Mouse (Mus musculus) liver, embryonic 15.5 days (tissue): ENCODE results near the gene Sept1. TPM values are rescaled to one million over a fixed set of nuclear protein-coding genes. Genes with fewer than 3 reads are reported as not detected.

Experiments used
- ATAC-seq: fragments of 200-750 bp; cut with Nextera tagmentation; 2 replicates; pipeline ENCODE4 v1.8.0; 2017; ENCODE audit warnings: moderate number of reproducible peaks, mild to moderate bottlenecking, moderate library complexity; ENCODE audit not compliant: insufficient read depth
- H3K27ac ChIP-seq: fragments of 300-500 bp; sonication (generic); replicated peaks from 2 replicates; pipeline ENCODE4 v1.5.1; 2015; ENCODE audit warnings: mild to moderate bottlenecking, inconsistent platforms
- H3K27me3 ChIP-seq: fragments of 300-500 bp; sonication (generic); 2 replicates; pipeline ENCODE4 v1.6.1; 2015; ENCODE audit warnings: mild to moderate bottlenecking, inconsistent platforms
- H3K36me3 ChIP-seq: fragments of 300-500 bp; sonication (generic); replicated peaks from 2 replicates; pipeline ENCODE4 v1.6.1; 2015; ENCODE audit warnings: moderate library complexity, mild to moderate bottlenecking, inconsistent platforms
- H3K4me1 ChIP-seq: fragments of 300-500 bp; sonication (generic); replicated peaks from 2 replicates; pipeline ENCODE4 v1.6.1; 2015; ENCODE audit warnings: inconsistent platforms
- H3K4me2 ChIP-seq: fragments of 300-500 bp; sonication (generic); 2 replicates; pipeline ENCODE4 v1.6.1; 2015; ENCODE audit warnings: moderate library complexity, mild to moderate bottlenecking, inconsistent platforms
- H3K4me3 ChIP-seq: fragments of 300-500 bp; sonication (generic); replicated peaks from 2 replicates; pipeline ENCODE4 v1.5.1; 2015; ENCODE audit warnings: mild to moderate bottlenecking, inconsistent platforms
- H3K9ac ChIP-seq: fragments of 300-500 bp; sonication (generic); 2 replicates; pipeline ENCODE4 v1.6.1; 2015; ENCODE audit warnings: moderate library complexity, mild to moderate bottlenecking, inconsistent platforms
- H3K9me3 ChIP-seq: fragments of 300-500 bp; sonication (generic); replicated peaks from 2 replicates; pipeline ENCODE4 v1.6.1; 2016; ENCODE audit warnings: inconsistent platforms
- WGBS: fragments of 180-500 bp; shearing (Covaris S2); methylation state at CpG from one replicate; pipeline ENCODE4 v1.1.7; 2015; ENCODE audit warnings: mixed read lengths; ENCODE audit not compliant: insufficient replicate concordance; 5-methylcytosine and 5-hydroxymethylcytosine counted together
- polyA plus RNA-seq: library from polyadenylated mRNA; unstranded; fragments of >200 nt; fragmentation: Nextera tagmentation; extraction: Ambion mirVana; gene quantifications from 2 replicates; pipeline ENCODE4 v1.2.1, GENCODE M21; 2015

Sept1 gene
- polyA plus RNA-seq, 1 experiment from 2014 or later, result 9.7 TPM

DNA sequence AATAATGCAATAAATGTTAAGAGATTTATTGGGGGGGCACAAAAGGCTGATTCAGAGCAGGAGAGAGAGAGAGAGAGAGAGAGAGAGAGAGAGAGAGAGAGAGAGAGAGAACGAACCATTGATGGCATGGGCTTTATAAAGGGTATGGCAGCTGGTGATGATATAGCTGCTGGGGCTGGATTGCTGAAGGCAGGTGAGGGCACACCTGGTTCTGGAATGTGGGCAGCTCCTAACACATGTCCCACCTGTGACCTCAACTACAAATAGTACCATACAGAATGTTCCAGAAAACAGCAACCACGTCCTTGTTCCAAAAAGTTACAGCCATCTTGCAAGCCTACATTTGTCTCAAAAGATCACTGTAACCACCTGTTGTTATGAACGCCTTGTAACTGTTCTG is 1.6 kb downstream of the Sept1 start:
- Histone ChIP-seq H3K4me2 (peak overlapping the region; percentile 91), H3K9ac (peak overlapping the region; percentile 95), H3K27ac (0 out of 2 replicates have a peak overlapping the region, but pooled peaks have one; percentile 92), H3K4me1 (peaks cover 71% of the 10 kb centered on the region), H3K9me3 (no peaks in the 10 kb centered on the region), H3K4me3 (peak overlapping the region; percentile 90), H3K36me3 (peaks cover 24% of the 10 kb centered on the region), H3K27me3 (no peaks in the 10 kb centered on the region)
- WGBS, result 49% methylated on average over 3 of the region's 3 CpGs
- no peak for ATAC-seq

DNA sequence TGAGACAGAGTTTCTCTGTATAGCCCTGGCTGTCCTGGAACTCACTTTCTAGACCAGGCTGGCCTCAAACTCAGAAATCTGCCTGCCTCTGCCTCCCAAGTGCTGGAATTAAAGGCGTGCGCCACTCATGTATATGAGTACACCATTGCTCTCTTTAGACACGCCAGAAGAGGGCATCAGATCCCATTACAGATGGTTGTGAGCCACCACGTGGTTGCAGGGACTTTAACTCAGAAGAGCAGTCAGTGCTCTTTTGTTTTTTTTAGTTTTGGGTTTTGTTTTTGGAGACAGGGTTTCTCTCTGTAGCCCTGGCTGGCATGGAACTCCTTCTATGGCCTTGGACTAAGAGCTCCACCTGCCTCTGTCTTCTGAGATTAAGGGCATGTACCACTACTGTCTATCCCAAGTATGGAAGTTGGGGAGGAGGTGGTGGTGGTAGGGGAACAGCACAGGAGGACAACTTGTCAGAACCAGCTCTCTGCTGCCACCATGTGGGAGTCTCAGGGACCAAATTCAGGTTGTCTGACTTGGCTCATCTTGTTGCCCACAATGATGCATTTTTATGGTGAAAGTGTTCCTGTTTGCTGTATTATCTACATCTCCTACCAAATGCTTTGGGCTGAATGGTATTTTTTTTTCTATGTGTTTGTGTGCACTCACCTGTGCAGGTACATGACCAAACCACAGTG is 4.2 kb downstream of the Sept1 start:
- H3K27me3 ChIP-seq, result no peaks in the 10 kb centered on the region
- H3K4me3 ChIP-seq, result no peak overlapping the region
- no peak overlapping the region for H3K9ac ChIP-seq
- no peak overlapping the region for H3K4me2 ChIP-seq
- peaks cover 90% of the 10 kb centered on the region for H3K4me1 ChIP-seq
- no peak for ATAC-seq
- H3K9me3 ChIP-seq, result no peaks in the 10 kb centered on the region
- H3K36me3 ChIP-seq, result 0 out of 2 replicates have a peak, but pooled peaks cover 9% of the 10 kb centered on the region
- WGBS, result 45% methylated on average over 4 of the region's 4 CpGs
- peak overlapping the region; percentile 79 for H3K27ac ChIP-seq

DNA sequence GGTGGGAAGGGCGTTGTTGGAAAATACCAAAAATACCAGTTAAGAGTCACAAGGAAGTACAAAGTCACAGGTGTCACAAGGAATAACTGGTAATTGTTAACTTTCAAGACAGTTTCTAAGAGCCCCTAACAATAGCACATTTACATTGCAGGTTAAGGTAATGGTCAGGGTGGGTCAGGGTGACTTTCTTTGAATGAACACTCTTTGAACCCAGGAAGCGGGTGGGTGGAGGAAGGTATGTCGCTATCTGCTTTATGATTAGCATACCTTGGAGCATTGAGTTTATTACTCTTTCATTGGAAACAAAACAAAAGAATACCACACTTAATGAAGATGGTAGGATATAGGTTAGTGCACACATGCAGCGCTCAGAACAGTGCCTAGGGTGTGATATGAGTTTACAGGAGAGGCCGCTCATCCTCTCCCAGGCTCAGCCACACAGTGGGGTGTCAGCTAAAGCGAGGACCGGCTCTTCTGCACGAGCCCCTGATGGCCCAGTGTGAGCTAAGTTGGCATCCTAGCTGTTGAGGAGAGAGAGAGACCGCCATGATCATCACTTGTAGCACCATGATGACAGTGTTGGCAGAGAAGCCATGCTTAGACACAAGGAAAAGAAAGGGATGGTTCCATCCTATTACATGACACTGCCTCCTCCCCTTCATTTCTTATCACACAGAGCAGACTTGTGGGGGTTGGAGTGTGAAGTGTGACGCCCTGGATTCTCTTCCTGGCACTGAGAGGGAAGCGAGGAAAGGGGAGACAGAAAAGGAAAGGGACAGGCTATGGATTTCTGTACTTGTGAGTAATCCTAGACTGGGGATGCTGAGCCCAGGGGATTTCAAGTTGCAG is 7.6 kb downstream of the Sept1 start:
- Histone ChIP-seq H3K4me1 (peaks cover 82% of the 10 kb centered on the region), H3K27ac (peak overlapping the region; percentile 96), H3K9ac (peak overlapping the region; percentile 52), H3K36me3 (0 out of 2 replicates have a peak, but pooled peaks cover 4% of the 10 kb centered on the region), H3K4me3 (peak overlapping the region; percentile 36), H3K9me3 (no peaks in the 10 kb centered on the region), H3K27me3 (no peaks in the 10 kb centered on the region), H3K4me2 (peak overlapping the region; percentile 73)
- ATAC-seq, result peak; percentile 89
- WGBS, result 51% methylated on average over 11 of the region's 11 CpGs

DNA sequence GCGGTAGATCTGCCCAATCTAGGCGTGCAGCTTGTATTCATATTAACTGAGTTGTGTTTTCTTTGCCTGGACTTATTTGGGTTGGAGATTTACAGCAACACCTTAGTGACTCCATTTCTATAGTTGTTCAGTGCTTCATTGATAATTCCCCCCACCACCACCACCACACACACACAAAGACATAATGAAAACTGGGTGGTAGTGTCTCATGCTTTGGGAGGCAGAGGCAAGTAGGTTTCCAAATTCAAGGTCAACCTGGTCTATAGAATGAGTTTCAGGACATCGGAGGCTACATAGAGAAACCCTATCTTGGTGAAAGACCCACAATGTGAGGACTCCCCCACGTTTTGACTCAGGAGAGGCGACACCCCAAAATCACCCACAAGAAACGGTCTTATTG is 8.3 kb downstream of the Sept1 start:
- no peaks in the 10 kb centered on the region for H3K27me3 ChIP-seq
- no peak for ATAC-seq
- 82% methylated on average over 6 of the region's 6 CpGs for WGBS
- peaks cover 83% of the 10 kb centered on the region for H3K4me1 ChIP-seq
- no peak overlapping the region for H3K4me2 ChIP-seq
- no peaks in the 10 kb centered on the region for H3K9me3 ChIP-seq
- no peak overlapping the region for H3K4me3 ChIP-seq
- peak overlapping the region; percentile 96 for H3K27ac ChIP-seq
- H3K36me3 ChIP-seq, result 0 out of 2 replicates have a peak, but pooled peaks cover 2% of the 10 kb centered on the region
- no peak overlapping the region for H3K9ac ChIP-seq

DNA sequence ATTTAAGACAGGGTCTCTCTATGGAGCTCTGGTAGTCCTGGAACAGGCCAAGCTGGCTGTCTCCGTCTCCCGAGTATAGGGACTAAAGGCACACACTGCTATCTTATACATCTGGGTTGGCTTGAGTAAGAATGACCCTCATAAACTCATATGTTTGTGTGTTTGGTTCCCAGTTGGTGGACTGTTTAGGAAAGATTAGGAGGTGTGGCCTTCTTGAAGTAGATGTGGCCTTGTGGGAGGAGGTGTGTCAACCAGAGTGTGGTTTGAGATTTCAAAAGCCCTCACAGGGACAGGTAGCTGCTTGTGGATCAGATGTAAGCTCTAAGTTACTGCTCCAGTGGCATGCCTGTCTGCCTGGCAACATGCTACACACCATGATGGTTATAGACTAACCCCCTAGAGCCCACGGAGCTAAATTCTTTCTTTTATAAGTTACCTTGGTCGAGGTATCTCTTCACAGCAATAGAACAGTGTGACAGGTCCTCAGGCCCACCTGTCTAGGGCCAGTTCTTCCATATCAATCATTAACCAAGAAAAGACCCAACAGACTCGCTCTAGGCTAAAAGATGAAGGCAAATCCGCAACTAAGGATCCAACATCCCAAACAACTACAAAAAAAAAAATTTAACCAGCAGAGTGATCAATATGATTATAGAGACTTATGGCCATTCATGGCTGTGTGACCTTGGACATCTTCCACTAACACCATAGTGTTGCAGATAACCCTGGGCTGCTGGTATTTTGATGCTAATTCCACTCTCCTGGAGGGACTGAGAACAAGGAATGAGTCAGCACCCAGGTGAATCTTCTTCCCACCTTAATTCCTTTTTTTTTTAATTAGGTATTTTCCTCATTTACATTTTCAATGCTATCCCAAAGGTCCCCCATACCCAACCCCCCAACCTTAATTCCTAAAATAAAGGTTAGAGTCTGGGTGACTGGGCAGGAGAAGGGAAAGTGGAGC is 9.1 kb downstream of the Sept1 start:
- peak; percentile 74 for ATAC-seq
- 0 out of 2 replicates have a peak, but pooled peaks cover 2% of the 10 kb centered on the region for H3K36me3 ChIP-seq
- H3K9me3 ChIP-seq, result no peaks in the 10 kb centered on the region
- 68% methylated on average over 6 of the region's 6 CpGs for WGBS
- H3K27me3 ChIP-seq, result no peaks in the 10 kb centered on the region
- H3K27ac ChIP-seq, result peak overlapping the region; percentile 96
- no peak overlapping the region for H3K4me3 ChIP-seq
- H3K9ac ChIP-seq, result 0 out of 2 replicates have a peak overlapping the region, but pooled peaks have one; percentile 2
- H3K4me1 ChIP-seq, result peaks cover 83% of the 10 kb centered on the region
- peak overlapping the region; percentile 47 for H3K4me2 ChIP-seq

DNA sequence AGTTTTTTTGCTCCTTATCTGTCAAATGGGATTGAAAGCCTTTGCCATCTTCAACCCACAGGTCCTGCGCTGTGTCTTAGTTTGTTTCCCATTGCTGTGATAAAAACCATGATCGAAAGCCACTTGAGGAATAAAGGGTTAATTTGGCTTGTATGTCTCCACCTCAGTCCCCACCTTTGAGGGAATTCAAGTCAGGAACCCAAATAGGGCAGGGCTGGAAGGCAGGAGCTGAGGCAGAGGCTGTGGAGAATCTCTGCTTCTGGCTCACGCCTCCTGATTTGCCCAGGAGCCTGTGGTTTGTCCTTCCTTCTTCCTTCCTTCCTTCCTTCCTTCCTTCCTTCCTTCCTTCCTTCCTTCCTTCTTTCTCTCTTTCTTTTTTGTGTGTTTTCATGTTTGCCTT is 9.8 kb downstream of the Sept1 start:
- Histone ChIP-seq H3K9me3 (no peaks in the 10 kb centered on the region), H3K27me3 (no peaks in the 10 kb centered on the region), H3K9ac (no peak overlapping the region), H3K4me2 (peak overlapping the region; percentile 47; the same call in 1 of the 2 replicates), H3K27ac (peak overlapping the region; percentile 96), H3K36me3 (0 out of 2 replicates have a peak, but pooled peaks cover 2% of the 10 kb centered on the region), H3K4me1 (peaks cover 85% of the 10 kb centered on the region), H3K4me3 (no peak overlapping the region)
- ATAC-seq, result no peak
- WGBS, result 87% methylated on average over 3 of the region's 3 CpGs

DNA sequence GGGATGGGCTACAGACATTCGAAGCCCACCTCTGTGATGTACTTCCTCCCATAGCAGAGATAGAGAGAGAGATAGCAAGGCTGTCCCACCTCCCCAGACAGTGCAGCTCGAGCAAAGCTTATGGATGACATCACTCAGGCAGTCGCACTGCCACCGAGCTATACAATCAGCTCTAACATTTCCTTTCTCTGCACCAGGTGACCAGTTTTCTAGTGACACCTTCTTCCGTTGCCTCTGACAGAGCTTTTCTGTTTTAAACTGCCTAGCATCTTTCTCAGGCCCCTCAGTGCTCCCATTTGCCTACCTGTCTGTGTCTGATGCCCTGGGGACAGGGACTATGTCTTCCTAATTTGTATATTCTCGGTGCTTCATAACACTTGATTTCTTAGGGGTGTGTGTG is 12.5 kb downstream of the Sept1 start:
- H3K27ac ChIP-seq, result peak overlapping the region; percentile 57; the same call in 1 of the 2 replicates
- peaks cover 85% of the 10 kb centered on the region for H3K4me1 ChIP-seq
- no peak overlapping the region for H3K9ac ChIP-seq
- 0 out of 2 replicates have a peak, but pooled peaks cover 2% of the 10 kb centered on the region for H3K36me3 ChIP-seq
- H3K4me3 ChIP-seq, result no peak overlapping the region
- 60% methylated on average over 6 of the region's 6 CpGs for WGBS
- no peaks in the 10 kb centered on the region for H3K27me3 ChIP-seq
- H3K9me3 ChIP-seq, result no peaks in the 10 kb centered on the region
- ATAC-seq, result no peak
- H3K4me2 ChIP-seq, result no peak overlapping the region

DNA sequence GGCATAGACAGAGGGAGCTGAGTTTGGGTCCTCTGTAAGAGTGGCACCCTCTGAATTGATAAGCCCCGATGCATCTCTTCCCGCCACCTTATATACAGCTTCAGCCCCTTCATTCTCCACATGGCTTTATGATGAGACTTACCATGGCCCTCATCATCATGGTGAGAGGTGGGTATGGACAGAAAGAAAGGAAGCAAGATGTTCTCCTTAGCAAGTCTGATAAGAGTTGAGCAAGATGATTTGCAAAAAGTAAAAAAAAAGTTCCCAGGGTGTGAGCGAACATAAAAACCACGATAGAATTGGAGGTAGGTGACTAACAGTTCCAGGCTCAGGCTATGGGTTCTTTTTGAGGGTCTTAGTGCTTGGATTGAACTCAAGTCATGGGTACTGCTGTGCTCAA is 14.3 kb downstream of the Sept1 start:
- no peaks in the 10 kb centered on the region for H3K27me3 ChIP-seq
- no peaks in the 10 kb centered on the region for H3K9me3 ChIP-seq
- H3K4me1 ChIP-seq, result peaks cover 83% of the 10 kb centered on the region
- ATAC-seq, result peak; percentile 25
- peak overlapping the region; percentile 26 for H3K4me3 ChIP-seq
- H3K4me2 ChIP-seq, result peak overlapping the region; percentile 55
- H3K27ac ChIP-seq, result peak overlapping the region; percentile 86
- H3K36me3 ChIP-seq, result 0 out of 2 replicates have a peak, but pooled peaks cover 2% of the 10 kb centered on the region
- H3K9ac ChIP-seq, result peak overlapping the region; percentile 46
- 17% methylated on average over 4 of the region's 4 CpGs for WGBS

DNA sequence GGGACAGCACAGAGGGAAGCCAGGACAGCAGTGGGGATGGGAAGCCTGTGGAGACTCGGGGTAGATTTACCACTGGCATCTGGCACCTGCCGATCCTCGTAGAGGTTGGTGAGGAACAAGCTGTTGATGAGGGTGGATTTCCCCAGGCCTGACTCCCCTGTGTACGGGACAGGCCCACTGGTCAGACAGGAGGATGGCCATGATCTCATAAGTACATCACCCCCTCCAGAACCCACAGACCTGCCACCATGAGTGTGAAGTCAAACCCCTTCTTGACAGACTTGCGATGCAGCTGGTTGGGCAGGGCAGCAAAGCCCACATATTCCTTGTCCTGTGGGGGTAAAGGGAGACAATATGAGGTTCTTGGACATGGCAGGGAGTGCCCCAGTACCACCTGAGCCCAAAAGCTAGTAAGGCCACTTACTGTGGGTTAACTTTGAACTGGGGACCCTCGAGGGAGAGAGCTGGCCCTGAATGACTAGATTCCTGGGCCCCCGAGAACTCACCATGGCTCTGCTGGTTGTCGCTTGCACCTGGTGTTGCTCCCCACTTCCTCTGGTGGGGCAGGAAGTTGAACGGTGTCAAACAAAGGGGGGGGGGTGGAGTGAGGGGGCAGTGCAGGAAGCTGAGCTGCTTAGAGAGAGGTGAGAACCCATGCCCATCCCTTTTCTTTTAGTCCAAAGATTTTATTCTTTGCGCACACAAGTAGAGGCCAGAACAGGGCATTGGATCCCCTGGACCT is 14.9 kb downstream of the Sept1 start:
- Histone ChIP-seq H3K4me1 (peaks cover 81% of the 10 kb centered on the region), H3K9ac (peak overlapping the region; percentile 46), H3K27ac (peak overlapping the region; percentile 86), H3K4me2 (peak overlapping the region; percentile 55), H3K4me3 (peak overlapping the region; percentile 26), H3K9me3 (no peaks in the 10 kb centered on the region), H3K27me3 (no peaks in the 10 kb centered on the region), H3K36me3 (0 out of 2 replicates have a peak, but pooled peaks cover 2% of the 10 kb centered on the region)
- ATAC-seq, result peak; percentile 10
- WGBS, result 27% methylated on average over 10 of the region's 10 CpGs

DNA sequence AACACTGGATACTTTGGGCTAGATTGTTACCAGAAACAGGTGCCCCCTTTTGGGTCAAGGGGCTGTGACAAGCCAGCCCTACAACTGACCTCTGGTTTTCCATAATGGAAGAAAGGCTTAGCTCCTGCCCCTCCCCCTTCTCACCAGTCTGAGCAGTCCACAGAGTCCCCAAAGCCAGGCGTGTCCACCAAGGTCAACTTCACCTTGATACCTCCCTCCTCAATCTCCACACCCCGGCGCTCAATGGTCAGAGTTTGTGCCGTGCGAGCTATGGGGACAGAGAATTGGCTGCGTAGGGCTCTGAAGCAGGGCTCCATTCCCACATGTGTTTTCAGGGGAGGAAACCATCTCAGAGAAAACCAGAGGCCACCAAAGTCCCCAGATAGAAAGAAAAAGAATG is 15.5 kb downstream of the Sept1 start:
- Histone ChIP-seq H3K4me2 (peak overlapping the region; percentile 55), H3K4me1 (peaks cover 81% of the 10 kb centered on the region), H3K9ac (peak overlapping the region; percentile 46), H3K27me3 (no peaks in the 10 kb centered on the region), H3K4me3 (peak overlapping the region; percentile 26), H3K36me3 (0 out of 2 replicates have a peak, but pooled peaks cover 2% of the 10 kb centered on the region), H3K9me3 (no peaks in the 10 kb centered on the region), H3K27ac (peak overlapping the region; percentile 86)
- WGBS, result 51% methylated on average over 6 of the region's 6 CpGs
- ATAC-seq, result no peak
